Mouse (Mus musculus): ENCODE measurements around the gene Rps7.
A peak's percentile ranks its signal among the peaks of the same experiment; 100 is the strongest.

Gene Rps7

GRCm38 (mm10) chr12:28635535-28636476, at the start of gene Rps7:
Gene Rps7, minus strand, starts transcription at chr12:28635953.
- peak; percentile 96 for DNase-seq (ENCODE audit: low read depth, low spot score)

GRCm38 (mm10) chr12:28684674-28685073, 48.9 kb upstream of the Rps7 start:
- DNase-seq (ENCODE audit: low read depth, low spot score): no peak

GRCm38 (mm10) chr12:28675925-28676209, 40.1 kb upstream of the Rps7 start:
- no peak for DNase-seq (ENCODE audit: low read depth, low spot score)

- DNase-seq (ENCODE audit: low read depth, low spot score): peak; percentile 87
Observed at GRCm38 (mm10) chr12:28675121-28675924, 39.6 kb upstream of the Rps7 start, which contains the start of gene Adi1. Gene Adi1, plus strand, starts transcription at chr12:28675231.

- peak; percentile 54 for DNase-seq (ENCODE audit: low read depth, low spot score)
Observed at GRCm38 (mm10) chr12:28674038-28674720, 38.4 kb upstream of the Rps7 start.

- DNase-seq (ENCODE audit: low read depth, low spot score): no peak
Observed at GRCm38 (mm10) chr12:28667287-28667686, 31.5 kb upstream of the Rps7 start.

- no peak for DNase-seq (ENCODE audit: low read depth, low spot score)
Observed at GRCm38 (mm10) chr12:28666734-28667133, 31.0 kb upstream of the Rps7 start.

- no peak for DNase-seq (ENCODE audit: low read depth, low spot score)
Observed at GRCm38 (mm10) chr12:28662628-28663027, 26.9 kb upstream of the Rps7 start.

- DNase-seq (ENCODE audit: low read depth, low spot score): peak; percentile 92
Observed at GRCm38 (mm10) chr12:28649141-28650110, 13.7 kb upstream of the Rps7 start, which contains the start of gene Rnaseh1. Gene Rnaseh1, plus strand, starts transcription at chr12:28649602.

- no peak for DNase-seq (ENCODE audit: low read depth, low spot score)
Observed at GRCm38 (mm10) chr12:28638778-28639177, 3.0 kb upstream of the Rps7 start.

GRCm38 (mm10) chr12:28636543-28636942, 790 bp upstream of the Rps7 start:
- DNase-seq (ENCODE audit: low read depth, low spot score): peak; percentile 61

GRCm38 (mm10) chr12:28635058-28635534, 657 bp downstream of the Rps7 start:
- DNase-seq (ENCODE audit: low read depth, low spot score): no peak

GRCm38 (mm10) chr12:28628436-28628835, 7.3 kb downstream of the Rps7 start:
- DNase-seq (ENCODE audit: low read depth, low spot score): no peak

- no peak for DNase-seq (ENCODE audit: low read depth, low spot score)
Observed at GRCm38 (mm10) chr12:28627092-28627491, 8.7 kb downstream of the Rps7 start.

- no peak for DNase-seq (ENCODE audit: low read depth, low spot score)
Observed at GRCm38 (mm10) chr12:28625407-28625806, 10.3 kb downstream of the Rps7 start.

- no peak for DNase-seq (ENCODE audit: low read depth, low spot score)
Observed at GRCm38 (mm10) chr12:28624251-28624650, 11.5 kb downstream of the Rps7 start.

GRCm38 (mm10) chr12:28623195-28623594, 12.6 kb downstream of the Rps7 start, which contains the start of gene Colec11:
Gene Colec11, minus strand, starts transcription at chr12:28623377.
- no peak for DNase-seq (ENCODE audit: low read depth, low spot score)

GRCm38 (mm10) chr12:28622641-28623040, 13.1 kb downstream of the Rps7 start:
- no peak for DNase-seq (ENCODE audit: low read depth, low spot score)

GRCm38 (mm10) chr12:28622167-28622532, 13.6 kb downstream of the Rps7 start:
- DNase-seq (ENCODE audit: low read depth, low spot score): no peak

GRCm38 (mm10) chr12:28621451-28622166, 14.1 kb downstream of the Rps7 start:
- DNase-seq (ENCODE audit: low read depth, low spot score): no peak
